Mouse (Mus musculus) cerebellum, postnatal 10 days (tissue): ENCODE measurements at regions not wholly inside any gene's neighbourhood (a gene's known extent, or its start where the extent isn't known, plus 50 kb on each side); places are given as distances from the start of the nearest gene placed in this dataset.
A peak's percentile ranks its signal among the peaks of the same experiment; 100 is the strongest.

ENCODE experiments used
- DNase-seq, 2 experiments: peaks; one replicate each; pipeline ENCODE4 v3.0.0; 2021; ENCODE audit warnings: mixed read lengths in 2 of 2

DNA sequence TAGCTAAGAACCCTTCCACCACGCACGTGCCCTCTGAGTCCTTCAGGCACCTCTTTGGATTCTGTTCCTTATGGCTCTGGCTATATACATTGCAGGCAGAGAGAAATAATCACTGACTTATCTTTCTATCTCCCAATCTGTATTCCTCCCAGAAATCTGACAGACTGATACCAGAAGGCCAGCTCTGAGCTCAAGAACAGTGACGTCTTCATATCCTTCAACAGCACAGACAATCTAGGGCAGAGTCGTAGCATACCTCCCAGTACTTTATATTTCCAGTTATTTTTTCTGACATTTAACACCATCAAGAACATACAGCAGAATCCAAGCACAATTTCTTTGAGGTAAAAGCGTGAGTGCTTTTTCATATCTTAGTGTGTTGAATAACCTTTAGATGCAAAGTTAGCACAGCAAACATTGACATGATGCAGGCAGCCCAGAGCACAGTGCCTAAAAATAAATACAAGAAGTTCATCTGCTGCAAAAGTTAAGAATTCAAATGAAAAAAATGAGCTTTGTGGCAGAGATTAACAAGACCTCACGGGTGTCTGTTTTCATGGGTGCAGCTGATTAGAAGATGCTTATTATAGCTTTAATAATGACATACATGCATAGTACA, 358.1 kb upstream of the Satb1 start:
- DNase-seq: no peak

GRCm38 (mm10) chr17:52182706-52183105, 349.6 kb upstream of the Satb1 start:
- DNase-seq: peak; percentile 68 to 79

DNA sequence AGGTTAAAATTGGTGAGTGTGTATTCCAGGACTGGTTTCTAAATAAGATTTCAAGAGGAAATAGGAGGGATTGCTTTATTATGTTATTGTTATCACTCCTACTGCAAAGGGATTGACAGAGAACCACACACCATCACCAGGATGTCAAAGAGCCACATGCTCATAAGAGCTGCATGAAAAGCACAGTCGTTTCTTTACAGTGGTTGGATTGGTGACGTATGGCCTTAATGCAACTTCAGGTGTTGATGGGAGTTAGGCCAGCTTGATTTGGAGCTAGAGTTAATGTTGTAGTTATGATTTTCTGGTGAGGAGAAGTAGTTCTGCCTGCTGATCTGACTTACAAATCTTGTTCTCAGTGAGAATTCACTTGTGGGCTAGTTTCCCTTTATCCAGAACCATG, 344.9 kb upstream of the Satb1 start:
- no peak for DNase-seq

DNA sequence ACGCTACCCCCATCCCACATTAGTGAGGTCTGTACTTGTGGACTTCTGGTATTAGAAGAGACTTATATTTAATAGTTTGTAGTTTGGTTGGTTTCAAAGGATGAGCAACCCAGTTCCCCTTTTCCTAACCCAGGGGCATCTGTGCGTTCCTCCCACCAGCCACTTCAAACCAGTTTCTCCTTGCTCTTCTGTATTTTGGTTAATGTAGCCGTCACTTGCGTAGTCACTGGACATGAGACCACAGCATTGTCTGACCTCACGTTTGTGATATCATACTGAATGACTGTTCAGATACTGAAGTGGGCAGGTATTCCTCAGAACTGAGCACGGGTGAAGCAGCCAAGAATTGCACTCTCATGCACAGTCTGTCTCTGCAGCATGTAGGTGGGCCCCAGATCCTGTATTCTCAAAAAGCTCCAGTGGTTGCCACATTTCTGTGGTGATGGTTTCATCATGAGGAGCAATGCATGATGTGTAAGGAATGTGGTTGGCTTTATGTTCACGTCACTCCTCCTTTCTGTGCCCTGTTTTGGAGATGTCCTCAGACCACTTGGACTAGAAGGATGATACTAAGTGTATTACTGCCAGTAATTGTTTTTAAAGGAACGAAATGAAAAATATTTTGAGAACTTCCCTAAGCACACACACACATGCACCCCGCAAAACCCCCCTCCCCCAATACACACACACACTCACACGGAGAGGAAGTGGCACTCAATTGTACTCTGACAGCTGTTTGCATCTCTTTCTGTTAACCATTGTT, 335.2 kb upstream of the Satb1 start:
- DNase-seq: no peak

DNA sequence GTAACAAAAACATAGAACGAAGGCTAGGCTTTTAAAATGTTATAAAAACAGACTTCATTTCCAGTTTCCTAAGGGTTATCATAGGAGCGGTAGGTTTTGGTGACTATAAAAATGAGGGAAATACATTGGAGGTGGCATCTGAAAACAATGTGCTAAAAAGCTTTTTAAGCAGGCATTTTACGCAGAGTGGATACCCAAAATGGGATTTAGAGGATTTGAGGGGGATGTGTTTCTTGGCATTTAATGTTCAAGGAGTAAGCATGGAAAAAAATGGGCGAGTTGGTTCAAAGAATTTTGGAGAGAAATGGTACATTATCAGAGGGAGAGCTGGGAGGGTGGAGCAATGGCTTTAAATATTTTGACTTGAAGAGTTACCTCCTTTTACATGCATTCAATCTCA, 334.6 kb upstream of the Satb1 start:
- no peak for DNase-seq

GRCm38 (mm10) chr17:52165891-52166485, 332.9 kb upstream of the Satb1 start:
- no peak for DNase-seq

DNA sequence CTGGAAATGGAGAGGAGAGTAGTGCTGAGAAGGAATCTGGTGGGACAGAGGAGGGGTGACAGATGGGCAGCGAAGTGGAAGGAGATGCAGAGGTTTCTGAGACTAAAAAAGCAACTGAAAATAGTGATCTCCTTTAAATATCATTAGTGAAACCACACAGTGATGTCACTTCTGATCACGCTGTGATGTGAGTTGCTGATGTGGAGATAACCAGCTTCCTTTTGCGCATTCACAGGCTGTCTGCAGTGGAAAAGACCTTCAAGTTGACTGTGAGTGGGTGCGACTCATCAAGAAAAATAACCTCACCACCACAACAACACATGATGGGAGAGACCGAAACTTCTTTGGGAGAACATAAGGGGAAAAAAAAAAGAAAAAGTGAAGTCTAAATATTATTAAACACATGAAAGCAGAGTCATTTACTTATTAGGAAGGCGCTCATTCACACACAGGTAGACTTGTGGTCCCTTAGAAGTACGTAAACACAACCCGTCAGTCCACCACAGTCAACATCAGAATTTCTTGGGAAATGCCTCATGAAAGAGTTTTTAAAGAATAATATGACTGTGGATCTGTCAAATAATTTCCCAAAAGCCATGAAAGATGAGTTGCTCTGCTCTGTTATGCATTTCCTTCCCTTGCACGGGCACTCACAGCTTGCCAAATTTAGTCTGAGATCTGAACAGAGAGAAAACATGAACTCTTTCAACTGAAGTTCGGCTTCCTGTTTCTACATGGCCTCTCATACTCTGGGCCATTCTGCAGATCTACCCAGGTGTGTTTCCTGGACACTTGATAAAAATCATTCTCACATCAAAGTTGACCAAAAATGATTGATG, 329.7 kb upstream of the Satb1 start:
- no peak for DNase-seq

- DNase-seq: no peak
These were observed 317.4 kb upstream of the Satb1 start for GRCm38 (mm10) chr17:52150496-52150895.

GRCm38 (mm10) chr17:52149834-52150233, 316.7 kb upstream of the Satb1 start:
- DNase-seq: no peak

DNA sequence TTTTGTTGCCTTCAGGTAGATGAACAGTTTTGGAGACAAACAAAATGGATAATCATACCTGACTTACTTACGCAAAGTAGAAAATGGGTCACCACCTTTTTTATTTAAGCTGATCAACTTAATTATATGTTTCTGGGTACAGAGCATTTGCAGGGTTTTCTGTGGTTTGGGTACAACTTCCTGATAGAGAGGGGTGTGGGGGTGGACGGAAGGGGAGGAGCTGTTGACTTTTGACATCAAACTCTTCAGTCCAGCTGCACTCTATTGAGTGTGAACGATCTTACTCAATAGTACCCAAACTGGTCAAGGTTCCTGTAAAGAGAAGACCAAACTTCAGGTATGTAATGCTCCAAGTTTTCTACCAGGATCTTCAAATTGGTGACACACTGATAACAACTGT, 316.0 kb upstream of the Satb1 start:
- no peak for DNase-seq

DNA sequence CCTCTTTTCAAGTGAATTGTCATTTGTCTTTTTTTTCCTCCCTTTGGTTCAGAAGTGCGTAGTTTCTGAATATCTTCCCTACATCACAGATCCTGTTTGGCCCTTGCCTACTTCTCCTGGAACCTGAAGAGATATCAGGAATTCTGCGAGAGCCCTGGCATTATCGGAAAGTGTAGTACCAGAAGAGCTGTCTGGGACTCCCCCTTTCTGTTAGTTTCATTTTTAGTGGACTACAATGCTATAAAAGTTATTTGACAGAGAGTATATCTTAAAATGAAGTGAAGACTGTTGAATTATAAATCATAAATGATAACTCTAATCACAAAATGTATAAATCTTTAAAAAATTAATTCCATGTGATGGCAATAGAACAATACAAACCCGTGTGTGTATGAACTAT, 270.8 kb upstream of the Satb1 start:
- DNase-seq: no peak

DNA sequence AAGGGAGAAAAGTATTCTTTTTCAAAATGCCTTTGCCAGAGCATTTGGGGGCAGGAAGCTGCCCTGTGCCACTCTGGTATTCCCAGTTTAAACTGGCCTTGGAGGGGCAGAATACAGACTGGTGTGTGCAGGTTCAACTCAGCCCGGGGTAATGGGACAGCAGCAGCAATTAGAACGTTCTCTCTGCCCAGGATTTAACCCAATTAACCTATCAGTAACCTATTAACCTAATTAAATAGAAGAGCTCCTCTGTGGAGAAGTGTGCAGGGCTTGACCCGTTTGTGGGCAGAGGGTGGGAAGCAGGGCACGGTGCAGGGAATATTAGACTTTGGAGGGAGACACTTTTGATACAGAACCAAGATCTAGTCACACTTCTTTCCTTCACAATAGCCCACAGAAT, 252.7 kb upstream of the Satb1 start:
- no peak for DNase-seq

- no peak for DNase-seq
These were observed 251.4 kb upstream of the Satb1 start for GRCm38 (mm10) chr17:52084455-52084854.

DNA sequence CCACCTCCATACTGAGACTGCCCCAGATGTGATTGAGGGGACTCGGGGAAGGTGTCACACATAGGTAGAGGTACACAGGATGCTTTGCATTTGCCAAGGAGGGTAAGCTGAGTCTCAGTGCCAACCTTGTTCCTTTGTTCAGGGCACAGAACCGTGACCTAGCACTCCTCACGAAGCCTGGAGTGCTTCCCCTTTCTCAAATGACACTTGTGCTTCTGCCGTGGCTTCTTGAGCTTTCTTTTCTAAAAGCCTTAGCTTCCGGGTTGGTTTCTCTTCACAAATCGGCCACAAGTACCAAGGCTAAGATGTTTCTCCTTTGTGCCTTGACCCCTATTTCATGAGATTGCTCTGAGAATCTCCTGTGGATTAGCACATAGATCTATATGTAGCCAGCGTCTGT, 246.2 kb upstream of the Satb1 start:
- DNase-seq: peak in 1 of 2 experiments; percentile 7

DNA sequence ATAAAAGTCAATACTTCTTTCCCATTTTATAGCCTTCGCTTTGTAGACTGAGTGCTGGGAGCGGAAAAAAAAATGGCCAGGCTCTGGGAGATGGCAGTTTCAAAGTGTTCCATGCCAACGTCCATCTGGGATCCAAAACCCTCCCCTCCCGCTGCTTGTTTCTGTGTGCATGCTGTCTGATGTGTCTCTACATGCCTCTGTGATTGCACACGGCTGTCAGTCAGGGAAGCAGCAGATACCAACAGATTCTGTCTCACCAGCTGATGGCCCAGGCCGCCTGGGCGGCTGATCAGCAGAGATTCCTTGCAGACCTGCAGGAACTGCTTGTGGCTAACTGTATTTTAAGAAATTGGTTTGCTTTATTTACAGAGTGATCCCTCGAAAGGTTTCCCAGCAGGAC, 245.4 kb upstream of the Satb1 start:
- peak; percentile 77 to 83 for DNase-seq

- no peak for DNase-seq
These were observed 244.9 kb upstream of the Satb1 start for GRCm38 (mm10) chr17:52077951-52078350.

DNA sequence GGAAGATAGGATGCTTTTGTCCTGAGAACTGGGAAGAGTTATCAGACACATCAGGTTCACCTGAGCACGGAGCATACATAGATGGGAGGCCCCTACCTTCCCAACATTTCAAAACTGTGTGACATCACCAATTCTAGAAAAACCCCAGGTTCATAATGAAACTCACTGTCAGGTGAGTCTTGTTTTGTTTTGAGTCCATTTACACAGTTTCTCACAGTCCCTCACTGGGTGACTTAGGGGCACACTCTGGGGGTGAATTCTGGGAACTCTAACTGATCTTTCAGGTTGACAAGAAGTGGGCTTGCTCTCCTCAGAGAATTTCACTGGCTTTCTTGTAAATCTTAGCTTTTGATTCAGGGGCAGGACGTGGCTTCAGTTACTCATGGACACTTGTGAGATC, 243.7 kb upstream of the Satb1 start:
- no peak for DNase-seq

DNA sequence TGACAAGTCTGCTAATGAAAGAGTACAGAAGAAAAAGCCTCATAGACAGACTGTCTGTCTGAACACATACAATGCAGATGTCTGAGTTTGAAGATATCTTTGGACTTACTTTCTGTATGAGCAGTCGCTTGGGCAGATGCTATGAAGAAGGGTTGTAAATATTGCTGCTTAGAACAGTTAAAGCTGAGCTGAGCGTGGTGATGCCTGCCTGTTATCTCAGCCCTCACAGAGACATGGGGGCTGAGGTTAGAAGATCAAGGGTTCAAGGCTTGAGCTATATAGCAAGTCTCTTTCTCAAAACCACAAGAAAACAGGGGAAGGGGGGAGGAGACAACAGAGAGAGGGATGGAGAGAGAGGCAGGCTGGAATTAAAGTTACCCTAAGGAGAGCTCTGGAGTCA, 234.6 kb upstream of the Satb1 start:
- DNase-seq: no peak

GRCm38 (mm10) chr17:52064618-52065017, 231.5 kb upstream of the Satb1 start:
- DNase-seq: no peak

DNA sequence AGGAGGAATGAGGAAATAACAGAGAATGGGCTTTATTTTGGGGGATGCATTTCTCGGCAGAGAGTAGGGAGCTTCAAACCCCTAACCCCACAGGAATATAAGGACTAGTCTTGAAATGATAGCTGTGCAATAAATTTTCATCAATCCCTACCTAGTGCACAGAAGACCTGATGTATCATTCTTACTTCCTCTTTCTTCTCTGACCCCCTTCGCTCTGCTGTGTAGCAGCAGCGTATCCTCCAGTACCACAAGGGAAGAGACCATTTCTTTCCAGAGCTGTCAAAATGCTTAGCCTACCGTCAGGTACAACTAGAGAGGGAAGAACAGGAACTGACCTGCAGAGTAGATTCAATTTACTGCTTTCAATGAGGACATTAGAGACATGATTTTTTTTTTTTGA, 230.0 kb upstream of the Satb1 start:
- no peak for DNase-seq

DNA sequence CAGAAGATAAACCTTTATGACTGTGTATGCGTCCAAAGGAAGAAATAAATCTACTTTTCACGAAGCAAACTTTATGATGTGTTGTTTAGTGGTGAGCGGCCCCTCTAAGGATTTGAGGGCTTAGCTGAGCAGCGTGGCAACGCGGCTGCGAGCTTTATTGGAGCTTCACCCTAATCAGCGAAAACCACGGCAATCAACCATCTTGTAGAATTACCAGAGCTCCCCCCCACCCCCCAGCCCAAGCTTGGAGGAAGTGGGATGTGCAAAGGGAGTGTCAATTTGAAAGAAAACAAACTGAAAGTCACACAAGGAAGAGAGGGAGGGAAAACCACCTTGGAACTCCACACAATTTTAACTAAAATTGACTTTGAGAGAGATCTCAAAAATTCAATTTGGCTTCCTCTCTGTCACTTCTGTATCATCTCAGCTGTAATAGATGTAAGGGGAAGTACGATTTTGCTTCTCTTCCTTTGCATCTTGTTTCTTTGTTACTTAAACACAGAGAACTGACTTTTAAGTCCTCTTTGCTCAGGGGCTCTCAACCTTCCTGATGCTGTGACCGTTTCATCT, 229.1 kb upstream of the Satb1 start:
- DNase-seq: no peak

GRCm38 (mm10) chr17:52036479-52036878, 203.4 kb upstream of the Satb1 start:
- DNase-seq: no peak

DNA sequence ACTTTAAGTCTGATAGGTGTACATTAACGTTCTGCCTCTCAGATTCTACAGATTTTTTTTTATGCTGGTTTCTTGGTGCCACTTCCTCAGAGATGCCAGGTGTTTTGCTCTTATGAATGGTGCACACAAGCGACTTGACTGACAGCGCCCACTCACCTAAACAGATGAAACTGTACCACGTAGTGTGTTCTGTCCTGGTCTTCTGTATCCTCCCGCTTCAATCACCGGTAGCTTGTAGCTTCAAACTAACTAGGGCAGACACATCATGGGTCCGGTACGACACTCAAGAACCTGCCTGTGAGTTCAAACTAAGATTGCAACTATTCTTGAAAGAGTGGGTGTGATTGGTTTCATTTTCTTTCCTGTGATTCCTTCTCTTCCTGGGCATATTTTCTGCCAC, 198.0 kb upstream of the Satb1 start:
- DNase-seq: no peak
